ENCODE assay signal across 2 mouse cellular contexts in genomic region chr17:32349037-32349732, GRCm38 (mm10).
A peak's percentile ranks its signal among the peaks of the same experiment; 100 is the strongest.
TF ChIP-seq lines count a peak whose summit lies in the region.

No protein-coding gene starts in this region.

TF ChIP-seq in C2C12, 6 proteins besides CTCF, POLR2A, EP300 and RAD21 (continued from another document):
- TF ChIP-seq MYOD1 (IDR thresholded peaks at IDR 0.05; ENCODE audit: control insufficient read depth, insufficient read length, low read depth) (no peak), FOSL1 (IDR thresholded peaks at IDR 0.05; ENCODE audit: insufficient read depth, low read length, poor library complexity, severe bottlenecking) (no peak), USF1 (IDR thresholded peaks at IDR 0.05; ENCODE audit: low read depth) (no peak), CEBPB (IDR thresholded peaks at IDR 0.05; ENCODE audit: low read depth) (no peak), MAX (IDR thresholded peaks at IDR 0.05) (no peak)

TF ChIP-seq in MEL, 35 proteins besides CTCF, POLR2A, EP300 and RAD21 (continued from another document):
- peak; percentile 23; the same call in 1 of the 2 replicates for TF ChIP-seq TAL1 (IDR thresholded peaks at IDR 0.05; ENCODE audit: low read length)
- peak; percentile 48; the same call in 1 of the 2 replicates for TF ChIP-seq ZC3H11A (IDR thresholded peaks at IDR 0.05; ENCODE audit: low read depth, low read length)
- peak; percentile 13; the same call in 1 of the 2 replicates for TF ChIP-seq MAX (IDR thresholded peaks at IDR 0.05; ENCODE audit: low read length)
- TF ChIP-seq POLR2AphosphoS5 (IDR thresholded peaks at IDR 0.05; ENCODE audit: borderline replicate concordance, low read depth, low read length) = no peak
- TF ChIP-seq BHLHE40 (IDR thresholded peaks at IDR 0.05; ENCODE audit: borderline replicate concordance, low read depth, low read length) = no peak
- TF ChIP-seq NELFE (IDR thresholded peaks at IDR 0.05; ENCODE audit: low read depth, low read length) = no peak
- 0 out of 2 replicates have a peak, but pooled peaks have one; percentile 34 for TF ChIP-seq HCFC1 (IDR thresholded peaks at IDR 0.05; ENCODE audit: low read depth, low read length)
- TF ChIP-seq ZNF384 (IDR thresholded peaks at IDR 0.05; ENCODE audit: low read depth, low read length) = no peak
- TF ChIP-seq SIN3A (IDR thresholded peaks at IDR 0.05; ENCODE audit: low read length) = peak; percentile 54
- no peak for TF ChIP-seq UBTF (IDR thresholded peaks at IDR 0.05; ENCODE audit: borderline replicate concordance, insufficient read depth, low read depth, low read length)
- TF ChIP-seq SMC3 (IDR thresholded peaks at IDR 0.05; ENCODE audit: low read depth, low read length) = peak; percentile 64
- TF ChIP-seq NRF1 (IDR thresholded peaks at IDR 0.05; ENCODE audit: insufficient read depth, low read depth, low read length, poor library complexity, severe bottlenecking) = no peak
- 0 out of 2 replicates have a peak, but pooled peaks have one; percentile 26 for TF ChIP-seq MEF2A (IDR thresholded peaks at IDR 0.05; ENCODE audit: extremely low read depth, insufficient replicate concordance, low read depth, low read length, poor library complexity, severe bottlenecking)
- TF ChIP-seq MYC (IDR thresholded peaks at IDR 0.05; ENCODE audit: low read depth, low read length) = no peak
- no peak for TF ChIP-seq CHD1 (IDR thresholded peaks at IDR 0.05; ENCODE audit: low read depth, low read length)
- TF ChIP-seq MYB (IDR thresholded peaks at IDR 0.05; ENCODE audit: low read depth, low read length) = no peak
- no peak for TF ChIP-seq KAT2A (conservative IDR thresholded peaks at IDR 0.05; ENCODE audit: low read depth, low read length)
- TF ChIP-seq JUND (IDR thresholded peaks at IDR 0.05; ENCODE audit: low read depth, low read length) = no peak
- TF ChIP-seq ETS1 (IDR thresholded peaks at IDR 0.05; ENCODE audit: low read depth, low read length) = peak; percentile 19; the same call in 1 of the 2 replicates
- TF ChIP-seq E2F4 (IDR thresholded peaks at IDR 0.05; ENCODE audit: borderline replicate concordance, low read depth, low read length) = no peak
- TF ChIP-seq MAFK (IDR thresholded peaks at IDR 0.05; ENCODE audit: borderline replicate concordance, low read depth, low read length) = no peak
- TF ChIP-seq TCF12 (IDR thresholded peaks at IDR 0.05; ENCODE audit: low read depth, low read length) = peak; percentile 24; the same call in 1 of the 2 replicates
- TF ChIP-seq GATA1 (IDR thresholded peaks at IDR 0.05; ENCODE audit: low read depth, low read length) = peak; percentile 70
- no peak for TF ChIP-seq USF1 (IDR thresholded peaks at IDR 0.05; ENCODE audit: low read depth, low read length)
- peak; percentile 43; the same call in 1 of the 2 replicates for TF ChIP-seq TBP (IDR thresholded peaks at IDR 0.05; ENCODE audit: low read depth, low read length)
- TF ChIP-seq MAZ (IDR thresholded peaks at IDR 0.05; ENCODE audit: low read depth, low read length) = peak; percentile 97
- peak; percentile 55; the same call in 1 of the 2 replicates for TF ChIP-seq MXI1 (IDR thresholded peaks at IDR 0.05; ENCODE audit: low read depth, low read length)
- TF ChIP-seq USF2 (IDR thresholded peaks at IDR 0.05; ENCODE audit: borderline replicate concordance in 1 of 2, insufficient read depth in 1 of 2, low read depth in 1 of 2, low read length in 2 of 2) = no peak
- no peak for TF ChIP-seq GABPA (IDR thresholded peaks at IDR 0.05; ENCODE audit: low read depth, low read length)
- TF ChIP-seq ZMIZ1 (IDR thresholded peaks at IDR 0.05; ENCODE audit: low read depth, low read length) = no peak
- TF ChIP-seq ZKSCAN1 (IDR thresholded peaks at IDR 0.05; ENCODE audit: low read depth, low read length) = peak; percentile 99
- no peak for TF ChIP-seq ELF1 (IDR thresholded peaks at IDR 0.05; ENCODE audit: low read depth, low read length)
- TF ChIP-seq POLR2AphosphoS2 (IDR thresholded peaks at IDR 0.05; ENCODE audit: low read length) = no peak
